Mouse (Mus musculus) lung, adult 2 months (tissue): Measurements from ENCODE around the gene Zscan2. TPM values are rescaled to one million over a fixed set of nuclear protein-coding genes. Genes with fewer than 3 reads are reported as not detected.
A peak's percentile ranks its signal among the peaks of the same experiment; 100 is the strongest.

Source experiments
- DNase-seq: peaks from one replicate; pipeline ENCODE4 v3.0.0; 2022
- H3K4me1 ChIP-seq: fragments of 200-500 bp; 2 replicates; pipeline ENCODE4 v1.6.1; 2011; ENCODE audit warnings: low read length; ENCODE audit not compliant: control insufficient read depth, insufficient read depth
- H3K4me3 ChIP-seq: fragments of 200-500 bp; replicated peaks from 2 replicates; pipeline ENCODE3; 2011; ENCODE audit warnings: low read depth, mild to moderate bottlenecking, control low read depth, low read length; ENCODE audit errors: extremely low read depth
- CTCF ChIP-seq: fragments of 200-500 bp; IDR thresholded peaks from 2 replicates; pipeline ENCODE4 v1.5.1; 2011; ENCODE audit warnings: mild to moderate bottlenecking, low read length, control low read depth; ENCODE audit not compliant: insufficient read depth
- POLR2A ChIP-seq: fragments of 200-500 bp; IDR thresholded peaks from 2 replicates; pipeline ENCODE4 v1.6.1; 2011; ENCODE audit warnings: low read depth, mild to moderate bottlenecking, control low read depth, low read length, borderline replicate concordance; ENCODE audit errors: extremely low read depth
- WGBS: fragments of 180-500 bp; shearing (Covaris S2); methylation state at CpG from one replicate; pipeline ENCODE4 v1.1.7; 2018; 5-methylcytosine and 5-hydroxymethylcytosine counted together
- polyA plus RNA-seq: library from polyadenylated mRNA; depleted of rRNA; stranded (reverse); fragments of >200 nt; gene quantifications from 2 replicates; pipeline ENCODE4 v1.2.3, GENCODE M21; 2012

Gene Zscan2
- polyA plus RNA-seq, 1 experiment, result 6.2 TPM

- Histone ChIP-seq H3K4me1 (no peaks in the 10 kb centered on the region), H3K4me3 (no peak overlapping the region)
- no peak for TF ChIP-seq CTCF
- no peak for TF ChIP-seq POLR2A
- no peak for DNase-seq
- 83% methylated on average over 15 of the region's 15 CpGs for WGBS
These were observed 32.5 kb downstream of the Zscan2 start for GRCm38 (mm10) chr7:80893086-80893752.

- WGBS, result 40% methylated on average over 6 of the region's 6 CpGs
- no peak overlapping the region for H3K4me3 ChIP-seq
These were observed 33.0 kb downstream of the Zscan2 start for GRCm38 (mm10) chr7:80893753-80894129.

GRCm38 (mm10) chr7:80894196-80894595, 33.5 kb downstream of the Zscan2 start:
- TF ChIP-seq CTCF (no peak), POLR2A (no peak)
- DNase-seq, result no peak
- no peaks in the 10 kb centered on the region for H3K4me1 ChIP-seq
- WGBS, result 55% methylated on average over 7 of the region's 7 CpGs
- H3K4me3 ChIP-seq, result no peak overlapping the region

More at GRCm38 (mm10) chr7:80893753-80894129, 33.0 kb downstream of the Zscan2 start:
- TF ChIP-seq POLR2A (no peak), CTCF (no peak)
- DNase-seq, result no peak
- no peaks in the 10 kb centered on the region for H3K4me1 ChIP-seq

- no peak for DNase-seq
- H3K4me1 ChIP-seq, result no peaks in the 10 kb centered on the region
- no peak for TF ChIP-seq CTCF
- TF ChIP-seq POLR2A, result no peak
- WGBS, result 93% methylated on average over 14 of the region's 14 CpGs
- no peak overlapping the region for H3K4me3 ChIP-seq
These were observed 34.2 kb downstream of the Zscan2 start for GRCm38 (mm10) chr7:80894815-80895519.

GRCm38 (mm10) chr7:80897134-80897533, 36.4 kb downstream of the Zscan2 start:
- Histone ChIP-seq H3K4me3 (no peak overlapping the region), H3K4me1 (peaks cover 2% of the 10 kb centered on the region; the same call in 1 of the 2 replicates)
- no peak for DNase-seq
- WGBS, result 83% methylated on average over 7 of the region's 7 CpGs
- TF ChIP-seq CTCF (no peak), POLR2A (no peak)

GRCm38 (mm10) chr7:80897721-80898120, 37.0 kb downstream of the Zscan2 start:
- 85% methylated on average over 4 of the region's 4 CpGs for WGBS
- Histone ChIP-seq H3K4me3 (no peak overlapping the region), H3K4me1 (peaks cover 2% of the 10 kb centered on the region; the same call in 1 of the 2 replicates)
- DNase-seq, result no peak
- TF ChIP-seq CTCF (no peak), POLR2A (no peak)

GRCm38 (mm10) chr7:80900944-80901501, 40.3 kb downstream of the Zscan2 start, which contains the start of gene Wdr73:
Gene Wdr73 (minus strand): TSS chr7:80901269.
- peak; percentile 87 for DNase-seq
- no peak for TF ChIP-seq CTCF
- TF ChIP-seq POLR2A, result peak; percentile 98
- H3K4me3 ChIP-seq, result peak within 1 kb of the TSS; percentile 96
- H3K4me1 ChIP-seq, result peaks cover 6% of the 10 kb centered on the region
- under 1% methylated on average over 36 of the region's 36 CpGs for WGBS

GRCm38 (mm10) chr7:80901541-80902274, 41.0 kb downstream of the Zscan2 start:
- peaks cover 6% of the 10 kb centered on the region for H3K4me1 ChIP-seq
- peak overlapping the region; percentile 96 for H3K4me3 ChIP-seq
- 21% methylated on average over 15 of the region's 15 CpGs for WGBS
- no peak for DNase-seq
- TF ChIP-seq POLR2A (no peak), CTCF (no peak)

GRCm38 (mm10) chr7:80903625-80904422, 43.1 kb downstream of the Zscan2 start:
- WGBS, result 87% methylated on average over 11 of the region's 11 CpGs
- Histone ChIP-seq H3K4me3 (no peak overlapping the region), H3K4me1 (peaks cover 6% of the 10 kb centered on the region)
- no peak for TF ChIP-seq CTCF
- no peak for TF ChIP-seq POLR2A
- no peak for DNase-seq
